Comparison of ENCODE assay signal across 9 mouse cellular contexts in the genomic region with DNA sequence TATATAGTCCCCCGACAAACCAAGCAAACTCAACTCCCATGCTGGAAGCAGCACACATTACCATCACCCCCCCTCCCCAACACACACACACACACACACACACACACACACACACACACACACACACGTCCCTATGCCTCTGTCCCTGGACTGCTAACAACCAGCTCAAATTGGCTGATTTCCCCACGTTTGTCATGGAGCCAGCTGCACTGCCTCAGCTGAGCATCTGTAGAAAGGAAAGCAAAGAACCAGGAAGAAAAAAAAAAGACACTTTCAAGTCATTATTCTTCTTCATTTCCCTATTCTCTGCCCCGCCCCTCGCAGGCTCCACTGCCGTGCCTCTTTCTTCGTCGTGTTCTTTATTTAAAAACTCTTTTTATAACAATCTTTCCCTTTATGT.
DNase-seq lines count a peak whose midpoint lies in the region; ATAC-seq and TF ChIP-seq lines count a peak whose summit lies in the region.
"Had no signal": no experiment of that assay in that cellular context is flagged by ENCODE, and none has a peak within 500 bp of the region (broad histone marks: within the 10 kb centered on the region; RNA-seq: fewer than 3 reads in every experiment).

No protein-coding gene starts in this region.

- H3K9ac ChIP-seq in kidney, postnatal 0 days (ENCODE audit: low read depth, low read length), result no peak overlapping the region

- no peak overlapping the region for H3K27ac ChIP-seq in kidney, postnatal 0 days

- intact Hi-C loops in left cerebral cortex, postnatal 4 days (cut with DNase I), result no loop called here
- intact Hi-C loops in gastrocnemius, postnatal 36 days (cut with DNase I), result no loop called here

- H3K4me1 ChIP-seq in kidney, postnatal 0 days (replicated peaks; ENCODE audit: insufficient read depth, low read length), result peaks cover 4% of the 10 kb centered on the region; the same call in 1 of the 2 replicates

- ATAC-seq in kidney, postnatal 0 days (replicated peaks; ENCODE audit: low FRiP score, low read depth), result peak; percentile 43; the same call in 1 of the 2 replicates
- peak; percentile 61 for ATAC-seq in megakaryocyte progenitor cell, adult 5-6 weeks (replicated peaks; ENCODE audit: poor library complexity)

- H3K9me3 ChIP-seq in kidney, postnatal 0 days (replicated peaks; ENCODE audit: low read length), result no peaks in the 10 kb centered on the region
- H3K9me3 ChIP-seq: megakaryocyte, embryonic 14.5 days had no signal

- TF ChIP-seq POLR2A in brain, embryonic 14.5 days (IDR thresholded peaks at IDR 0.05; ENCODE audit: borderline replicate concordance, extremely low read depth, insufficient read depth, insufficient read length, poor library complexity, severe bottlenecking), result no peak

- DNase-seq in left cerebral cortex, postnatal 4 days, result peak; percentile 85
- no peak for DNase-seq in left cerebral cortex, adult 9 months (ENCODE audit: low spot score in 2 of 2)
- DNase-seq in brain, embryonic 14.5 days (ENCODE audit: low read depth), result peak; percentile 92
- peak; percentile 45 to 63 for DNase-seq in gastrocnemius, postnatal 36 days
- DNase-seq in kidney, postnatal 0 days (ENCODE audit: low spot score), result peak; percentile 88
- DNase-seq in urinary bladder, postnatal 25 days (ENCODE audit: low spot score), result peak; percentile 26
- no peak for DNase-seq in cerebellum, adult 11-12 months

- no peak overlapping the region for H3K4me2 ChIP-seq in kidney, postnatal 0 days (ENCODE audit: low read length)

- no peaks in the 10 kb centered on the region for H3K27me3 ChIP-seq in kidney, postnatal 0 days (ENCODE audit: insufficient read depth, low read length)
- H3K27me3 ChIP-seq: megakaryocyte, embryonic 14.5 days had no signal

- H3K36me3 ChIP-seq in kidney, postnatal 0 days (ENCODE audit: insufficient read depth, low read length), result no peaks in the 10 kb centered on the region

- no peak overlapping the region for H3K4me3 ChIP-seq in kidney, postnatal 0 days (replicated peaks; ENCODE audit: low read depth, low read length)
- H3K4me3 ChIP-seq: megakaryocyte, embryonic 14.5 days had no signal

- no peak for TF ChIP-seq CTCF in brain, embryonic 14.5 days (IDR thresholded peaks at IDR 0.05; ENCODE audit: borderline replicate concordance, extremely low read depth, insufficient read depth, insufficient read length)
- no peak for TF ChIP-seq CTCF in kidney, postnatal 0 days (IDR thresholded peaks at IDR 0.05; ENCODE audit: low read depth)

- WGBS in kidney, postnatal 0 days, result 40% methylated on average over 8 of the region's 8 CpGs

Comparison
In these comparisons a context has a peak if more than half of its experiments do, and no peak if none do; other contexts are left out.
1. DNase-seq: peak in left cerebral cortex, postnatal 4 days (single experiment), brain, embryonic 14.5 days (single experiment), gastrocnemius, postnatal 36 days (2 of 2), kidney, postnatal 0 days (single experiment) and urinary bladder, postnatal 25 days (single experiment); none in left cerebral cortex, adult 9 months (0 of 2) and cerebellum, adult 11-12 months (single experiment).